Mouse (Mus musculus) urinary bladder, postnatal 25 days (tissue): Measurements from ENCODE around the gene Tjp3.

ENCODE experiments used
- DNase-seq: peaks from one replicate; pipeline ENCODE4 v3.0.0; 2022; ENCODE audit warnings: low spot score

The Tjp3 gene

GRCm38 (mm10) chr10:81319330-81319699, 27.9 kb upstream of the Tjp3 start:
- DNase-seq, result no peak

- DNase-seq, result peak; percentile 31
These were observed 27.4 kb upstream of the Tjp3 start for GRCm38 (mm10) chr10:81318589-81319329.

- peak; percentile 43 for DNase-seq
These were observed 25.9 kb upstream of the Tjp3 start for GRCm38 (mm10) chr10:81317273-81317672.

- DNase-seq, result no peak
These were observed 25.1 kb upstream of the Tjp3 start for GRCm38 (mm10) chr10:81316338-81317060.

GRCm38 (mm10) chr10:81315587-81315986, 24.2 kb upstream of the Tjp3 start:
- DNase-seq, result no peak

- DNase-seq, result no peak
These were observed 22.8 kb upstream of the Tjp3 start for GRCm38 (mm10) chr10:81314201-81314600.

GRCm38 (mm10) chr10:81313581-81313980, 22.2 kb upstream of the Tjp3 start:
- DNase-seq, result no peak

- DNase-seq, result no peak
These were observed 18.2 kb upstream of the Tjp3 start for GRCm38 (mm10) chr10:81309571-81309970.

GRCm38 (mm10) chr10:81306837-81307682, 15.7 kb upstream of the Tjp3 start:
- DNase-seq, result no peak

GRCm38 (mm10) chr10:81306173-81306668, 14.8 kb upstream of the Tjp3 start:
- DNase-seq, result no peak

GRCm38 (mm10) chr10:81305663-81306062, 14.3 kb upstream of the Tjp3 start:
- DNase-seq, result no peak

GRCm38 (mm10) chr10:81304597-81305238, 13.3 kb upstream of the Tjp3 start:
- DNase-seq, result no peak

- DNase-seq, result no peak
These were observed 12.4 kb upstream of the Tjp3 start for GRCm38 (mm10) chr10:81303761-81304160.

- no peak for DNase-seq
These were observed 11.9 kb upstream of the Tjp3 start for GRCm38 (mm10) chr10:81303258-81303657.

GRCm38 (mm10) chr10:81302781-81303218, 11.4 kb upstream of the Tjp3 start:
- no peak for DNase-seq

- no peak for DNase-seq
These were observed 10.9 kb upstream of the Tjp3 start for GRCm38 (mm10) chr10:81302288-81302687.

- no peak for DNase-seq
These were observed 9.9 kb upstream of the Tjp3 start for GRCm38 (mm10) chr10:81301321-81301720.

- DNase-seq, result no peak
These were observed 9.0 kb upstream of the Tjp3 start for GRCm38 (mm10) chr10:81300352-81300907.

GRCm38 (mm10) chr10:81299585-81300351, 8.4 kb upstream of the Tjp3 start:
- no peak for DNase-seq

- no peak for DNase-seq
These were observed 7.2 kb upstream of the Tjp3 start for GRCm38 (mm10) chr10:81298369-81299100.
